Mouse (Mus musculus): ENCODE measurements at regions not wholly inside any gene's neighbourhood (a gene's known extent, or its start where the extent isn't known, plus 50 kb on each side); places are given as distances from the start of the nearest gene placed in this dataset.

DNA sequence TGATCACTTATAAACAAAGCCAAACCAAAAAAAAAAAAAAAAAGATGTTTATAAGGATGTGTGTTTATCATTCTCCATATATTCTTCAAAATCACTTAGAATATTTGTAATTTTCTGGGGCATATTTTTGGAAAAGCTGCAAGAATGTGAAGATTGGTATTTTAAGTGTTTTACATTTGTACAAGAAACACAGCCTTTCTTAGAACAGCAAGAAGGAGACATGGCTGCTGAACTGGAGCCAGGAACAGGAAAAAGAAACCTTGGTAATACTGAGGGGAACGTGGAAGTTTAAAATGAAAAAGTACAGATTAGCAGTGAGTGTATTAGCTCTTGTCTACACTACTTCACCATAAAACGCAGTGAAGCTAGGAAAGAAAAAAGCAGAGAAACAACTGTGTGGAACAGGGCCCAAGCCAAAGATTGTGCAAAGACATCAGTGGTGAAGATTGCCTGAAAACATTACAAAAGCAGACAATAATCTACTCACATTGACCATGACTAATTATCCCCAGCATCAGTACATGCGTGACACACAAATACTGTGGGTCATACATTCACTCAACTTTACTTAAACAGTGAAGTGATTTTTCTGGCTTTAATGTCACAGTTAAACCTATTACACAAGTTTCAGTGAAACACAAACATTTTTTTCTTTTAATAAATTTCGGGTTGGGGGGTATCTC is 122.8 kb upstream of the Vegfc start:
- DNase-seq (ENCODE audit: extremely low spot score in 1 of 2, low spot score in 1 of 2): no peak

DNA sequence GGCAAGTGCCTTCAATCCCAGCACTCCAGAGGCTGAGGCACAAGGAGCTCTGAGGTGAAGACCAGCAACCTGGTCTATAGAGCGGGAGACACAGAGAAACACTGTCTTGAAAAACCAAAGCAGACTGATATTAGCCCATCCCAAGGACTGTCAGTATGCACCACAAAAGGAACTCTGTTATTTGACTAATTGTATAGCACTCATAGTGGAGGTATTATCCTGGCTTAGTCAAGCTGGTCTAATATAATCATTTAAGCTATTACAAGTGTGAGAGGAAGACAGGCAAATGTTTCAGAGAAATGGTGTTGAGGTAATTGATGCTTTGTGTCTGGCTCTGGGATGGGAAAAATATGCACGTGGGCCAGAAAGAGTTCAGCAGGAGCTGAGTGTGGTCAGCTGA is 121.3 kb upstream of the Vegfc start:
- DNase-seq (ENCODE audit: extremely low spot score in 1 of 2, low spot score in 1 of 2): no peak

DNA sequence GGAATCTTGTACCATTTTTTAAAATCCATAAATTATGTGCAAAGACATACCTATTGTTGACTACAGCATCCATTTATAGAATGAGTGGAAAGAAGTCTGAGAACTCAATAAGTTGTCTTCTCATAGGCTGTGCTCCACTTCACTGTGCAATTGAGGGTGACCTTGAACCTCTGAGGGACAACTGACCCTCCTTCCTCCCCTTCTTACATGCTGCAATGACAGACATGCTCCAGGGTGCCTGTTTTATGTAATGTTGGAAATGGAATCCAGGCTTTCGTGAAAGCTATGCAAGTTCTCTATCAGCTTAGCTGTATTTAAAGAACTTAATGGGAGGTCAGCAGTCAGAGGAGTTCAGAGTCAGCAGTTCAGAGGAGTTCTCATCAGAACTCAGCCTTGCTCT is 118.9 kb upstream of the Vegfc start:
- DNase-seq (ENCODE audit: extremely low spot score in 1 of 2, low spot score in 1 of 2): no peak

DNA sequence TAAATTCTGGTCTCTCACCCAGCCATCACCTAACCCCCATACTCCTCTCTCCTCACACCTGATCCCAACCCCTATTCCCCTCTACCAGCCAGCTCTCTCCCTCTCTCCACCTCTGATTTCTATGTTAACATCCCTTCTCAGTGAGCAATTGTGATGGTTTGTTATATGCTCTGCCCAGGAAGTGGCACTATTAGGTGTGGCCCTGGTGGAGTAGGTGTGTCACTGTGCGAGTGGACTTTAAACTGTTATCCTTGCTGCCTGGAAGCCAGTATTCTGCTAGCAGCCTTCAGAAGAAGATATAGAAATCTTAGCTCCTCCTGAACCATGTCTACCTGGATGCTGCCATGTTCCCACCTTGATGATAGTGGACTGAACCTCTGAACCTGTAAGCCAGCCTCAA is 114.4 kb upstream of the Vegfc start:
- DNase-seq (ENCODE audit: extremely low spot score in 1 of 2, low spot score in 1 of 2): no peak

DNA sequence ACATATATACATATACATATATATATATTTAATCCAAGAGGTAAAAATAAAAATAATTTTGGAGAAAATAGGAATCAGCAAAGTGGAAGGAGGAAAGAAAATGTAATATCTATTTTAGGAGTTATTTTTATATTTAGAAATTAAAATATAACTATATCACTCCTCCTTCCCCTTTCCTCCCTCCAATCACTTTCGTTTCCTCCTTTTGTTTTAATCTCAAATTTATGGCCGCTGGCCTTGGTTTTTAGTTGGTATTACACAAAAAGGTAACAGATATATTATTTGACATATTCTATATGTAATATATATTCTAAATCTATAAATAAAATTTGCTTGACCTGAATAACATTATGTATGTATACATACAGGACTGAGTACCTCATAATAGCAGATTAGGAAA is 93.1 kb upstream of the Vegfc start:
- no peak for DNase-seq (ENCODE audit: extremely low spot score in 1 of 2, low spot score in 1 of 2)

DNA sequence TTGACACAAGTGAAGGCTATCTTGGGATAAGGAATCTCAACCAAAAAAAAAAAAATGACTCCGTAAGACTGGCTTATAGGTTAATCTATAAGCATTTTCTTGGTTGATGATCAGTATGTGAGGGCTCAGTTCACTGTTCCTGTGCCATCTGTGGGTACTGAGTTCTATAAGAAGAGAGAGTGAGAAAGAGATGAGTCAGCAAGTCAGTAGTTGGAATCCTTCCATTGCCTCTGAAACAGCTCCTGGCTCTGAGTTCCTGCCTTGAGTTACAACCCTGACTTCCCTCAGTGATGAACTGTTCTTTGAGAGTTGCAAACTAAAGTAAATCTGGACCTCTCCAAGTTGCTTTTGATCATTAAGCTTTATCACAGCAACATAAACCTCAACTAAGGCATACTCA is 91.7 kb upstream of the Vegfc start:
- DNase-seq (ENCODE audit: extremely low spot score in 1 of 2, low spot score in 1 of 2): peak in 1 of 2 experiments; percentile 12

DNA sequence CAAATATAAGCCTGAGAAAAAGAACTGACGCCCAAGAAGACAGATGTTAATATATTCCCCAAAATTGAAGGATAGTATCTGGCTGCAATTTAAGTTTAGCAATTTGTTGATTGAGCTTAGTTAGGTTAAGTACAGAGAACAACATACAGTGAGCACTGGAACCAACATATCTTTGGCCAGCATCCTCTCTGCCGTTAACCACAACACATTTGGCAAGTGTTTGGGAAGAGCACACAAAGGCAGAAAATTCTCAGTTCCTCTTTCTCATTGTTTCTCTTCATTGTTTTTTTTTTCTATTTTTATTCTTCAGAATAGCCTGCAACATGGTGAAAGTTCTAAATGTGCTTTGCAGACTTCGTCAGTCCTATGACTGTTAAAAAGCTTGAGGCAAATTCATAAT is 83.2 kb upstream of the Vegfc start:
- no peak for DNase-seq (ENCODE audit: extremely low spot score in 1 of 2, low spot score in 1 of 2)

DNA sequence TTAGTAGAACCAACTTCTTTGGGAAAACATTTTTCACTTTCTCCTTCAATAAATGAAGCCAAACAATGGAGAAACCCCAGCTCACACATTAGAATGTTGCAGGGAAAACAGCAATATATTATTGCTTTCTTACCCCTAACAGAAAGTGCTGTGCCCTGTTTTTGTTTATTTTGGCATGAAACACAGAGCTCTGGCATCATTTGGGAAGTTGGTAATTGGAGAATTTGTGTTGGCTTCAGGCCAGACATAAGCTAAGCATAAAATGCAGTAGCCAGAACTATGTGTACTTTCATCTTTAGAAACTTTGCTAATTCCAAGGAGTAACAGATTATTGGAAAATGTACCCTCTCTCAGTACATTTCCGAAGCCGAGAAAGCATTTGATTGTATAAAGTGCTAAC is 79.9 kb upstream of the Vegfc start:
- no peak for DNase-seq (ENCODE audit: extremely low spot score in 1 of 2, low spot score in 1 of 2)

DNA sequence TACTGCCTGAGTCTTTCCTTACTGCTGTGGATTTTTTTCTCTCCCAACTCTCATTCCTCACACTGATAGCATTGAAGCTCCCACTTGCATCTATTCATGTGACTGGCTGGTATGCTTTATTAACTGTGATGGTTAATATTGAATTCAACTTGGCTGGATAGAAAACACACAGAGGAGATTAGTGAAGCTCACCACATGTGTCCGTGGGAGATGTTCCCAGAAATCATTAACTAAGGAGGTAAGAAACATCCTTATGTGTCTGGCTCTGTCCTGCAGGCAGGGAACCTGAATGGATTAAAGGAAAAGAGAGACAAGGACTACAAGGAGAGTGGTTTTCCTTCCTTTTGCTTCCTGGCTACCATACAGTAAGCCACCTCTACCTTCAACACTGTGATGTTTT is 74.5 kb upstream of the Vegfc start:
- DNase-seq (ENCODE audit: extremely low spot score in 1 of 2, low spot score in 1 of 2): no peak

DNA sequence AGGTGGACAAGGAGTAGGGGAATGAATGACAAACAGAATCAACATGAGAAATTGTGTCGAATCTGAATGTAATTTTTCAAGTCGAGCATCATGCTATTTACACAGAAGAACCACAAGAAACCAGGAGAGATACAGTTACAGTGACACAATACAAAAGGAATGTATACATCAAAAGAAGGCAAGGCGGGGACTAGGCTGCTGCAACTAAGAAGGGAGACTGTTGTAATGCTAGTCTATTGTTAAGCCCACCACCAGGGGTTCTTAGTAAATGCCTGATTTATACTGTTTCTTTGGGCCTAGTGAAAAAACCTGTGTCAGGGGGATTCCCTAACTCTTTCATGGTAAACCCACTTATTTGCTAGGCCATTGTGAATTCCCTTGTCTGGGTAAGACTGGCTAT is 63.3 kb upstream of the Vegfc start:
- DNase-seq (ENCODE audit: extremely low spot score in 1 of 2, low spot score in 1 of 2): no peak

DNA sequence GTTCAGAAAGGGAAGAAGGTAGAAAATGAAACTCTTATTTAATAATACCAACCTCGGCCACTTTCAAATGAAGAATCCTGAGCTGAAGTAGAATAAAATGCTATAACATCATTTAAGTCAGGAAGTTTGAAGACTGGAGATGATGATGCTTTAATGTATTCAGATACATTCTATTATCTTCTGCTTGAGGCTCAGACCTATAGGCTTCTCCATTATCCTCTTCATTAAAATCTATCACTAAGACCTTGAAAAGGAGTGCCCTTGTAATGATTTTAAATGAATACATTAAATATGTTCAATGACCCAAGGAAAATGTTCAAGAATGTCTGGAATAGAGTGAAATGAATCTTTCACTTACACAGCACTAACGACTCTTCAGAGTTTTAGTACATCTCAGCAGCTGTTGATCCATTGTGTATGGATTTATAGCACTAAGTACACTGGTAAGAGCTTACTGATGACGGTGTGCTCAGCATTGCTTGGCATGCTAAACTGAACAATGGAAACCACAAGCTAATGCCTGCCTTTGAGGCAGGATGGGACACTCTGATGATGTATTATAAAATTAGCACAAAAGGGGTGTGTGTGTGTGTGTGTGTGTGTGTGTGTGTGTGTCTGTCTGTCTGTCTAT is 58.8 kb upstream of the Vegfc start:
- DNase-seq (ENCODE audit: extremely low spot score in 1 of 2, low spot score in 1 of 2): no peak

Data from frontal cortex, adult 2 months (tissue).